ENCODE assay signal across 8 mouse cellular contexts in the genomic region with DNA sequence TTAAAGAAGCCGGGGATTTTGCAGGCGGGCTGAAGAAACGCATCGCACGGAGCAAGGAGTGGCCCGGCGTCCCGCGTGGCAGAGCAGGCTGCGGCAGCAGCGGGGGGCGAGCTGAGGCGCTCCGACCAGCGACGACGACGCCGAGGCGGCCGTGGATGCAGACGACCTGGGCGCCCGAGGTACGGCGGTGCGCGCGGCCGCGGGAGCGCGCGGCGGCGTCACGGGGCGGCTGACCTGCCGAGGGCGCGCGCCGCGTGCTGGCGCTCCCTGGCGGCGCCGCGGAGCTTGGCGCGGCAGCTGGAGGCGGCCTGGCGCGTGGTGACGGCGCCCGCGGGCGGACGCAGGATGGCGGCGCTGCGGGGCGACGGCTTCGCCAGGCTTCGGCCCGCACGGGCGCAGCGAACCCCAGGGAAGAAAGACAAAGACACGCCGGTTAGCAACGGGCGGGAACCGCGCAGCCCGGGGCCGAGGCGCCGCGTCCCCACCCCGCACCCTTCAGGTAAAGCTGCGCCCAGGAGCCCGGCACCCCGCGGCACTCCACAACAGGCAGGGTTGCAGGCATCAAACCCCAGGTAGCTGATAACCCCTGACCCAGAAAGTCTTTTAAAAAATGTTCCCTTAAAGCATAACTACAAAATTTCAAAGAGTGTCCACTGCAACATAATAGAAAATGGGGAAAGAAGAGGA.
DNase-seq lines count a peak whose midpoint lies in the region; ATAC-seq and TF ChIP-seq lines count a peak whose summit lies in the region.

No protein-coding gene starts in this region.

- no peaks in the 10 kb centered on the region for H3K27me3 ChIP-seq in G1E (ENCODE audit: insufficient read depth, low read length)
- H3K27me3 ChIP-seq in forebrain, embryonic 16.5 days (replicated peaks; ENCODE audit: control insufficient read depth, insufficient read depth, low read length): no peaks in the 10 kb centered on the region
- H3K27me3 ChIP-seq in lung, embryonic 15.5 days: no peaks in the 10 kb centered on the region

- no peaks in the 10 kb centered on the region for H3K9me3 ChIP-seq in G1E (replicated peaks)
- no peaks in the 10 kb centered on the region for H3K9me3 ChIP-seq in forebrain, embryonic 16.5 days (ENCODE audit: control insufficient read depth, low read length)
- H3K9me3 ChIP-seq in lung, embryonic 15.5 days: no peaks in the 10 kb centered on the region

- H3K36me3 ChIP-seq in G1E (replicated peaks): peaks cover 47% of the 10 kb centered on the region
- no peaks in the 10 kb centered on the region for H3K36me3 ChIP-seq in forebrain, embryonic 16.5 days (ENCODE audit: control insufficient read depth, insufficient read depth)
- H3K36me3 ChIP-seq in lung, embryonic 15.5 days: no peaks in the 10 kb centered on the region

- peaks cover 33% of the 10 kb centered on the region for H3K4me1 ChIP-seq in G1E (ENCODE audit: insufficient read depth, low read depth, low read length)
- H3K4me1 ChIP-seq in forebrain, embryonic 16.5 days (replicated peaks; ENCODE audit: control insufficient read depth, insufficient read depth, low read length): peaks cover 4% of the 10 kb centered on the region; the same call in 1 of the 2 replicates
- H3K4me1 ChIP-seq in lung, embryonic 15.5 days: no peaks in the 10 kb centered on the region

- peak overlapping the region; percentile 83 for H3K9ac ChIP-seq in forebrain, embryonic 16.5 days (replicated peaks; ENCODE audit: low read depth, low read length)
- peak overlapping the region; percentile 55 for H3K9ac ChIP-seq in lung, embryonic 15.5 days

- H3K4me3 ChIP-seq in G1E (ENCODE audit: low read depth, low read length): peak overlapping the region; percentile 77
- H3K4me3 ChIP-seq in forebrain, embryonic 16.5 days (replicated peaks; ENCODE audit: low read length): peak overlapping the region; percentile 66
- H3K4me3 ChIP-seq in lung, embryonic 15.5 days: peak overlapping the region; percentile 60

- DNase-seq in G1E (ENCODE audit: low spot score): peak; percentile 73
- peak; percentile 73 to 91 for DNase-seq in cerebellum, adult 18-20 months
- DNase-seq in heart, postnatal 36 days: peak; percentile 65 to 66
- peak; percentile 13 to 65 for DNase-seq in layer of hippocampus, adult 8-10 months (ENCODE audit: low spot score in 2 of 2)
- DNase-seq in ovary, postnatal 36 days (ENCODE audit: low spot score): peak; percentile 77
- peak; percentile 74 for DNase-seq in thymus, postnatal 25 days

- peak; percentile 11; the same call in 1 of the 2 replicates for ATAC-seq in G1E (ENCODE audit: extremely low read depth, insufficient number of reproducible peaks, low FRiP score, poor library complexity, severe bottlenecking)
- peak; percentile 95 for ATAC-seq in forebrain, embryonic 16.5 days
- peak; percentile 90 for ATAC-seq in lung, embryonic 15.5 days (ENCODE audit: borderline replicate concordance, extremely low read depth, low FRiP score, low TSS enrichment)

- under 1% methylated on average over 78 of the region's 87 CpGs for WGBS in forebrain, embryonic 16.5 days
- under 1% methylated on average over 72 of the region's 87 CpGs for WGBS in lung, embryonic 15.5 days

- intact Hi-C loops in heart, postnatal 36 days (cut with DNase I): no loop called here

- no peak for TF ChIP-seq CTCF in G1E (IDR thresholded peaks at IDR 0.05; ENCODE audit: low read depth, low read length)

- peak overlapping the region; percentile 76 for H3K27ac ChIP-seq in forebrain, embryonic 16.5 days (ENCODE audit: low read length)
- no peak overlapping the region for H3K27ac ChIP-seq in lung, embryonic 15.5 days

- peak overlapping the region; percentile 68 for H3K4me2 ChIP-seq in forebrain, embryonic 16.5 days (ENCODE audit: low read length)
- H3K4me2 ChIP-seq in lung, embryonic 15.5 days: peak overlapping the region; percentile 96

Comparison
In these comparisons a context has a peak if more than half of its experiments do, and no peak if none do; other contexts are left out.
1. ATAC-seq: peak in every context shown above with its lines; median percentile 95 in forebrain, embryonic 16.5 days; 90 in lung, embryonic 15.5 days; 11 in G1E.